Mouse (Mus musculus): ENCODE measurements around the gene Tmcc3. TPM values are rescaled to one million over a fixed set of nuclear protein-coding genes. Genes with fewer than 3 reads are reported as not detected.
A peak's percentile ranks its signal among the peaks of the same experiment; 100 is the strongest.

Tmcc3 gene
- polyA plus RNA-seq, 1 experiment from 2014 or later = 17.4 TPM

GRCm38 (mm10) chr10:94294933-94295750 is 16.6 kb upstream of the Tmcc3 start:
- no peaks in the 10 kb centered on the region for H3K4me1 ChIP-seq (ENCODE audit: control insufficient read depth, insufficient read depth, low read length)
- WGBS = 41% methylated on average over 6 of the region's 6 CpGs
- DNase-seq (ENCODE audit: low spot score) = no peak
- H3K9me3 ChIP-seq (ENCODE audit: control insufficient read depth, low read length) = no peaks in the 10 kb centered on the region
- H3K4me3 ChIP-seq (ENCODE audit: low read depth, low read length) = no peak overlapping the region
- no peaks in the 10 kb centered on the region for H3K27me3 ChIP-seq (replicated peaks; ENCODE audit: control insufficient read depth, insufficient read depth, low read length)
- no peak overlapping the region for H3K4me2 ChIP-seq (ENCODE audit: low read depth, low read length)
- H3K36me3 ChIP-seq (ENCODE audit: control insufficient read depth, insufficient read depth, low read length) = no peaks in the 10 kb centered on the region
- H3K27ac ChIP-seq (replicated peaks; ENCODE audit: low read depth, low read length) = no peak overlapping the region
- H3K9ac ChIP-seq (ENCODE audit: low read depth, low read length) = no peak overlapping the region
- no peak for ATAC-seq (ENCODE audit: low read depth)

- 91% methylated on average over 5 of the region's 5 CpGs for WGBS
- H3K9ac ChIP-seq (ENCODE audit: low read depth, low read length) = no peak overlapping the region
- H3K27me3 ChIP-seq (replicated peaks; ENCODE audit: control insufficient read depth, insufficient read depth, low read length) = no peaks in the 10 kb centered on the region
- H3K9me3 ChIP-seq (ENCODE audit: control insufficient read depth, low read length) = no peaks in the 10 kb centered on the region
- no peak overlapping the region for H3K4me3 ChIP-seq (ENCODE audit: low read depth, low read length)
- no peaks in the 10 kb centered on the region for H3K4me1 ChIP-seq (ENCODE audit: control insufficient read depth, insufficient read depth, low read length)
- DNase-seq (ENCODE audit: low spot score) (no peak), ATAC-seq (ENCODE audit: low read depth) (no peak)
- H3K27ac ChIP-seq (replicated peaks; ENCODE audit: low read depth, low read length) = no peak overlapping the region
- H3K36me3 ChIP-seq (ENCODE audit: control insufficient read depth, insufficient read depth, low read length) = no peaks in the 10 kb centered on the region
- no peak overlapping the region for H3K4me2 ChIP-seq (ENCODE audit: low read depth, low read length)
Measured at GRCm38 (mm10) chr10:94295923-94296605, 15.7 kb upstream of the Tmcc3 start.

- Histone ChIP-seq H3K27me3 (replicated peaks; ENCODE audit: control insufficient read depth, insufficient read depth, low read length) (no peaks in the 10 kb centered on the region), H3K4me2 (ENCODE audit: low read depth, low read length) (no peak within 1 kb of the TSS), H3K36me3 (ENCODE audit: control insufficient read depth, insufficient read depth, low read length) (no peaks in the 10 kb centered on the region), H3K9ac (ENCODE audit: low read depth, low read length) (no peak within 1 kb of the TSS), H3K4me3 (ENCODE audit: low read depth, low read length) (no peak within 1 kb of the TSS), H3K27ac (replicated peaks; ENCODE audit: low read depth, low read length) (no peak within 1 kb of the TSS), H3K9me3 (ENCODE audit: control insufficient read depth, low read length) (no peaks in the 10 kb centered on the region), H3K4me1 (ENCODE audit: control insufficient read depth, insufficient read depth, low read length) (no peaks in the 10 kb centered on the region)
- DNase-seq (ENCODE audit: low spot score) = peak; percentile 14
- 78% methylated on average over 3 of the region's 3 CpGs for WGBS
- no peak for ATAC-seq (ENCODE audit: low read depth)
Measured at GRCm38 (mm10) chr10:94298471-94298870, 13.3 kb upstream of the Tmcc3 start, which contains the start of gene Gm4792. Gm4792 (minus strand) TSS chr10:94298703.

- H3K4me3 ChIP-seq (ENCODE audit: low read depth, low read length) = no peak overlapping the region
- H3K36me3 ChIP-seq (ENCODE audit: control insufficient read depth, insufficient read depth, low read length) = no peaks in the 10 kb centered on the region
- H3K9ac ChIP-seq (ENCODE audit: low read depth, low read length) = no peak overlapping the region
- no peaks in the 10 kb centered on the region for H3K27me3 ChIP-seq (replicated peaks; ENCODE audit: control insufficient read depth, insufficient read depth, low read length)
- H3K4me1 ChIP-seq (ENCODE audit: control insufficient read depth, insufficient read depth, low read length) = no peaks in the 10 kb centered on the region
- no peak for DNase-seq (ENCODE audit: low spot score)
- H3K4me2 ChIP-seq (ENCODE audit: low read depth, low read length) = no peak overlapping the region
- H3K9me3 ChIP-seq (ENCODE audit: control insufficient read depth, low read length) = no peaks in the 10 kb centered on the region
- WGBS = 94% methylated on average over 2 of the region's 2 CpGs
- ATAC-seq (ENCODE audit: low read depth) = no peak
- no peak overlapping the region for H3K27ac ChIP-seq (replicated peaks; ENCODE audit: low read depth, low read length)
Measured at GRCm38 (mm10) chr10:94299301-94299700, 12.4 kb upstream of the Tmcc3 start.

GRCm38 (mm10) chr10:94304064-94304657 is 7.6 kb upstream of the Tmcc3 start:
- 80% methylated on average over 9 of the region's 9 CpGs for WGBS
- no peaks in the 10 kb centered on the region for H3K4me1 ChIP-seq (ENCODE audit: control insufficient read depth, insufficient read depth, low read length)
- H3K36me3 ChIP-seq (ENCODE audit: control insufficient read depth, insufficient read depth, low read length) = no peaks in the 10 kb centered on the region
- no peaks in the 10 kb centered on the region for H3K27me3 ChIP-seq (replicated peaks; ENCODE audit: control insufficient read depth, insufficient read depth, low read length)
- no peak overlapping the region for H3K4me2 ChIP-seq (ENCODE audit: low read depth, low read length)
- H3K9me3 ChIP-seq (ENCODE audit: control insufficient read depth, low read length) = no peaks in the 10 kb centered on the region
- H3K9ac ChIP-seq (ENCODE audit: low read depth, low read length) = no peak overlapping the region
- no peak for ATAC-seq (ENCODE audit: low read depth)
- H3K27ac ChIP-seq (replicated peaks; ENCODE audit: low read depth, low read length) = no peak overlapping the region
- no peak overlapping the region for H3K4me3 ChIP-seq (ENCODE audit: low read depth, low read length)
- no peak for DNase-seq (ENCODE audit: low spot score)

GRCm38 (mm10) chr10:94305526-94305925 is 6.2 kb upstream of the Tmcc3 start:
- no peaks in the 10 kb centered on the region for H3K9me3 ChIP-seq (ENCODE audit: control insufficient read depth, low read length)
- no peak overlapping the region for H3K4me2 ChIP-seq (ENCODE audit: low read depth, low read length)
- no peaks in the 10 kb centered on the region for H3K36me3 ChIP-seq (ENCODE audit: control insufficient read depth, insufficient read depth, low read length)
- no peak overlapping the region for H3K27ac ChIP-seq (replicated peaks; ENCODE audit: low read depth, low read length)
- H3K4me3 ChIP-seq (ENCODE audit: low read depth, low read length) = no peak overlapping the region
- H3K27me3 ChIP-seq (replicated peaks; ENCODE audit: control insufficient read depth, insufficient read depth, low read length) = 0 out of 2 replicates have a peak, but pooled peaks cover 3% of the 10 kb centered on the region
- WGBS = 55% methylated on average over 5 of the region's 5 CpGs
- H3K9ac ChIP-seq (ENCODE audit: low read depth, low read length) = no peak overlapping the region
- no peaks in the 10 kb centered on the region for H3K4me1 ChIP-seq (ENCODE audit: control insufficient read depth, insufficient read depth, low read length)
- DNase-seq (ENCODE audit: low spot score) = peak; percentile 78
- ATAC-seq (ENCODE audit: low read depth) = no peak

- H3K9ac ChIP-seq (ENCODE audit: low read depth, low read length) = no peak overlapping the region
- H3K4me1 ChIP-seq (ENCODE audit: control insufficient read depth, insufficient read depth, low read length) = peaks cover 3% of the 10 kb centered on the region; the same call in 1 of the 2 replicates
- no peak for ATAC-seq (ENCODE audit: low read depth)
- no peak for DNase-seq (ENCODE audit: low spot score)
- no peak overlapping the region for H3K27ac ChIP-seq (replicated peaks; ENCODE audit: low read depth, low read length)
- H3K4me3 ChIP-seq (ENCODE audit: low read depth, low read length) = no peak overlapping the region
- no peaks in the 10 kb centered on the region for H3K9me3 ChIP-seq (ENCODE audit: control insufficient read depth, low read length)
- WGBS = 63% methylated on average over 7 of the region's 9 CpGs
- H3K27me3 ChIP-seq (replicated peaks; ENCODE audit: control insufficient read depth, insufficient read depth, low read length) = peaks cover 23% of the 10 kb centered on the region
- H3K36me3 ChIP-seq (ENCODE audit: control insufficient read depth, insufficient read depth, low read length) = no peaks in the 10 kb centered on the region
- no peak overlapping the region for H3K4me2 ChIP-seq (ENCODE audit: low read depth, low read length)
Measured at GRCm38 (mm10) chr10:94310499-94311267, 1.1 kb upstream of the Tmcc3 start.

GRCm38 (mm10) chr10:94312007-94312715 is 412 bp downstream of the Tmcc3 start:
- Histone ChIP-seq H3K27ac (replicated peaks; ENCODE audit: low read depth, low read length) (no peak overlapping the region), H3K4me1 (ENCODE audit: control insufficient read depth, insufficient read depth, low read length) (peaks cover 3% of the 10 kb centered on the region; the same call in 1 of the 2 replicates), H3K36me3 (ENCODE audit: control insufficient read depth, insufficient read depth, low read length) (no peaks in the 10 kb centered on the region), H3K4me3 (ENCODE audit: low read depth, low read length) (peak overlapping the region; percentile 50), H3K9ac (ENCODE audit: low read depth, low read length) (peak overlapping the region; percentile 53), H3K4me2 (ENCODE audit: low read depth, low read length) (peak overlapping the region; percentile 97), H3K9me3 (ENCODE audit: control insufficient read depth, low read length) (no peaks in the 10 kb centered on the region), H3K27me3 (replicated peaks; ENCODE audit: control insufficient read depth, insufficient read depth, low read length) (peaks cover 23% of the 10 kb centered on the region)
- peak; percentile 63 for ATAC-seq (ENCODE audit: low read depth)
- under 1% methylated on average over 41 of the region's 45 CpGs for WGBS
- DNase-seq (ENCODE audit: low spot score) = peak; percentile 19
